ENCODE assay signal across 19 mouse cellular contexts in genomic region chr14:31530847-31531246, GRCm38 (mm10). TPM values are rescaled to one million over a fixed set of nuclear protein-coding genes. Genes with fewer than 3 reads are reported as not detected.
DNase-seq lines count a peak whose midpoint lies in the region; ATAC-seq and TF ChIP-seq lines count a peak whose summit lies in the region.
"Had no signal": no experiment of that assay in that cellular context is flagged by ENCODE, and none has a peak within 500 bp of the region (broad histone marks: within the 10 kb centered on the region; RNA-seq: fewer than 3 reads in every experiment).

No protein-coding gene starts in this region.

- H3K27ac ChIP-seq in kidney, embryonic 14.5 days (ENCODE audit: low read depth, low read length), result no peak overlapping the region
- H3K27ac ChIP-seq in liver, postnatal 0 days (ENCODE audit: low read depth), result peak overlapping the region; percentile 76
- H3K27ac ChIP-seq: hindbrain, postnatal 0 days; midbrain, embryonic 12.5 days had no signal

- peak; percentile 21 to 50 for DNase-seq in kidney, adult 8-10 months
- peak; percentile 18 for DNase-seq in kidney, postnatal 14 days
- no peak for DNase-seq in liver, postnatal 0 days
- no peak for DNase-seq in cerebellum, postnatal 36 days
- DNase-seq in urinary bladder, postnatal 25 days (ENCODE audit: low spot score), result no peak
- no peak for DNase-seq in layer of hippocampus, adult 9-10 months (ENCODE audit: low spot score)
- DNase-seq: adrenal gland, adult 2 months; cerebellum, adult 18-20 months; forebrain, postnatal 0 days; gastrocnemius, postnatal 10 days; lung, adult 18-20 months; lung, postnatal 4 days had no signal

- H3K4me3 ChIP-seq in kidney, embryonic 14.5 days (ENCODE audit: low read length), result no peak overlapping the region
- H3K4me3 ChIP-seq in liver, postnatal 0 days (ENCODE audit: low read depth, low read length), result no peak overlapping the region
- H3K4me3 ChIP-seq: erythroblast, embryonic 14.5 days; midbrain, embryonic 12.5 days; myocyte had no signal

- ATAC-seq in kidney, embryonic 14.5 days (ENCODE audit: low FRiP score, low TSS enrichment), result no peak
- peak; percentile 28; the same call in 1 of the 2 replicates for ATAC-seq in granulocyte monocyte progenitor cell, adult 5-6 weeks (replicated peaks; ENCODE audit: poor library complexity, severe bottlenecking)
- peak; percentile 61; the same call in 1 of the 2 replicates for ATAC-seq in liver, postnatal 0 days
- ATAC-seq: forebrain, postnatal 0 days; hindbrain, postnatal 0 days had no signal

- TF ChIP-seq EP300 in liver, postnatal 0 days (IDR thresholded peaks at IDR 0.05; ENCODE audit: low read depth), result no peak

- H3K9ac ChIP-seq in kidney, embryonic 14.5 days (ENCODE audit: low read depth, low read length), result no peak overlapping the region
- no peak overlapping the region for H3K9ac ChIP-seq in liver, postnatal 0 days (replicated peaks)
- H3K9ac ChIP-seq: forebrain, postnatal 0 days; midbrain, embryonic 12.5 days had no signal

- TF ChIP-seq CTCF in liver, postnatal 0 days (IDR thresholded peaks at IDR 0.05; ENCODE audit: low read depth), result no peak

- no peaks in the 10 kb centered on the region for H3K36me3 ChIP-seq in kidney, embryonic 14.5 days (ENCODE audit: control insufficient read depth, insufficient read depth, low read length)
- H3K36me3 ChIP-seq in liver, postnatal 0 days (replicated peaks; ENCODE audit: insufficient read depth, low read length), result no peaks in the 10 kb centered on the region
- H3K36me3 ChIP-seq: G1E; midbrain, embryonic 12.5 days had no signal

- H3K4me2 ChIP-seq in kidney, embryonic 14.5 days (replicated peaks; ENCODE audit: low read depth, low read length), result no peak overlapping the region
- H3K4me2 ChIP-seq in liver, postnatal 0 days (ENCODE audit: low read depth, low read length), result peak overlapping the region; percentile 20; the same call in 1 of the 2 replicates
- H3K4me2 ChIP-seq: midbrain, embryonic 12.5 days had no signal

- H3K4me1 ChIP-seq in kidney, embryonic 14.5 days (ENCODE audit: control insufficient read depth, insufficient read depth, low read length), result no peaks in the 10 kb centered on the region
- H3K4me1 ChIP-seq in liver, postnatal 0 days (ENCODE audit: insufficient read depth), result peaks cover 36% of the 10 kb centered on the region
- H3K4me1 ChIP-seq: midbrain, embryonic 12.5 days had no signal

- no peaks in the 10 kb centered on the region for H3K9me3 ChIP-seq in kidney, embryonic 14.5 days (ENCODE audit: control insufficient read depth, low read length)
- no peaks in the 10 kb centered on the region for H3K9me3 ChIP-seq in liver, postnatal 0 days (ENCODE audit: low read length)
- H3K9me3 ChIP-seq: G1E; midbrain, embryonic 12.5 days had no signal

- H3K27me3 ChIP-seq in kidney, embryonic 14.5 days (ENCODE audit: control insufficient read depth, insufficient read depth, low read length), result no peaks in the 10 kb centered on the region
- H3K27me3 ChIP-seq in liver, postnatal 0 days (ENCODE audit: insufficient read depth, low read length), result no peaks in the 10 kb centered on the region
- H3K27me3 ChIP-seq: midbrain, embryonic 12.5 days had no signal

- 83% methylated on average over 4 of the region's 4 CpGs for WGBS in kidney, embryonic 14.5 days
- WGBS in liver, postnatal 0 days (ENCODE audit: insufficient replicate concordance), result 45% methylated on average over 4 of the region's 4 CpGs

RNA-seq across cellular contexts. Expression of gene Mettl6, which starts 36.0 kb away (rescaled TPM):
- polyA plus RNA-seq in kidney, embryonic 14.5 days (2014; fragmentation: Nextera tagmentation; extraction: Ambion mirVana), result 56.0 and 62.4 TPM in 2 replicates
- 62.4 and 64.9 TPM in 2 replicates for total RNA-seq in granulocyte monocyte progenitor cell, adult 5-6 weeks (2014; fragmentation: Nextera tagmentation)
- total RNA-seq in granulocyte monocyte progenitor cell, adult 5-6 weeks (2017), result 110 and 131 TPM in 2 replicates
- polyA plus RNA-seq in liver, postnatal 0 days (2015; fragmentation: Nextera tagmentation; extraction: Ambion mirVana), result 23.6 and 26.1 TPM in 2 replicates

RNA-seq across cellular contexts. Expression of gene Eaf1, which starts 36.6 kb away (rescaled TPM):
- 14.7 and 29.0 TPM in 2 replicates for polyA plus RNA-seq in kidney, embryonic 14.5 days (2014; fragmentation: Nextera tagmentation; extraction: Ambion mirVana)
- total RNA-seq in granulocyte monocyte progenitor cell, adult 5-6 weeks (2014; fragmentation: Nextera tagmentation), result 26.3 and 35.0 TPM in 2 replicates
- total RNA-seq in granulocyte monocyte progenitor cell, adult 5-6 weeks (2017), result 26.5 and 31.4 TPM in 2 replicates
- 9.6 and 11.4 TPM in 2 replicates for polyA plus RNA-seq in liver, postnatal 0 days (2015; fragmentation: Nextera tagmentation; extraction: Ambion mirVana)

Comparison
In these comparisons a context has a peak if more than half of its experiments do, and no peak if none do; other contexts are left out.
1. DNase-seq: peak in kidney, adult 8-10 months (2 of 2) and kidney, postnatal 14 days (single experiment); none in liver, postnatal 0 days (single experiment), cerebellum, postnatal 36 days (0 of 2), urinary bladder, postnatal 25 days (single experiment) and layer of hippocampus, adult 9-10 months (single experiment).